Mouse (Mus musculus): ENCODE measurements at regions not wholly inside any gene's neighbourhood (a gene's known extent, or its start where the extent isn't known, plus 50 kb on each side); places are given as distances from the start of the nearest gene placed in this dataset.
A peak's percentile ranks its signal among the peaks of the same experiment; 100 is the strongest.

GRCm38 (mm10) chr12:60820979-60821378 is 702.0 kb upstream of the Lrfn5 start:
- peak; percentile 11 to 19 for DNase-seq (ENCODE audit: low spot score in 2 of 2)
